In the genomic region with DNA sequence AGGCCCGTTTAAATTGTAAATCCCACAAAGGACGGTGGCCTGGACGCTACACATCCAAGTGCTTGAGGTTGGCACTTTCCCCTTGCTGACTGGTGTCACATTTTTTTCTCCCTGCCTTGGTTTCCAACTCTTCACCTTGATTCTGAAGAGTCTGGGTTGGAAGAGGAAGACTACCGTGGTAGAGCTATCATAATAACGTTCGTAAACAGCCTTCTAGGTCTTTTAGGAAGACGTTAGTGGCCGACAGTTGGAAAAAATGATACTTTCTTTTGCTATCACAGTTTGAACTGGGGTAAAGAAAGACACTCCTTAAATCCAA, we compare ENCODE assay signal across 9 mouse cellular contexts. TPM values are rescaled to one million over a fixed set of nuclear protein-coding genes. Genes with fewer than 3 reads are reported as not detected.
DNase-seq lines count a peak whose midpoint lies in the region; ATAC-seq and TF ChIP-seq lines count a peak whose summit lies in the region.
"Had no signal": no experiment of that assay in that cellular context is flagged by ENCODE, and none has a peak within 500 bp of the region (broad histone marks: within the 10 kb centered on the region; RNA-seq: fewer than 3 reads in every experiment).

No protein-coding gene starts in this region.

- peak overlapping the region; percentile 92 for H3K4me2 ChIP-seq in heart, postnatal 0 days (ENCODE audit: low read depth, low read length)
- H3K4me2 ChIP-seq in hindbrain, embryonic 13.5 days, result peak overlapping the region; percentile 88
- peak overlapping the region; percentile 88 for H3K4me2 ChIP-seq in midbrain, embryonic 13.5 days (replicated peaks)

- intact Hi-C loops in heart, postnatal 10 days (cut with DNase I), result loop anchor here (5.0 kb wide), 1 partner anchor 61 kb away; no protein-coding TSS in a partner anchor

- WGBS in heart, postnatal 0 days, result 44% methylated on average over 8 of the region's 8 CpGs
- 33% methylated on average over 8 of the region's 8 CpGs for WGBS in hindbrain, embryonic 13.5 days
- WGBS in midbrain, embryonic 13.5 days, result 29% methylated on average over 8 of the region's 8 CpGs

- H3K9me3 ChIP-seq in heart, postnatal 0 days (replicated peaks; ENCODE audit: control insufficient read depth, low read length), result no peaks in the 10 kb centered on the region
- H3K9me3 ChIP-seq in hindbrain, embryonic 13.5 days, result no peaks in the 10 kb centered on the region
- no peaks in the 10 kb centered on the region for H3K9me3 ChIP-seq in midbrain, embryonic 13.5 days
- H3K9me3 ChIP-seq: G1E had no signal

- H3K36me3 ChIP-seq in heart, postnatal 0 days (replicated peaks; ENCODE audit: control insufficient read depth, insufficient read depth, low read length), result no peaks in the 10 kb centered on the region
- H3K36me3 ChIP-seq in hindbrain, embryonic 13.5 days, result no peaks in the 10 kb centered on the region
- H3K36me3 ChIP-seq in midbrain, embryonic 13.5 days, result no peaks in the 10 kb centered on the region

- peak; percentile 20 for DNase-seq in heart, postnatal 0 days (ENCODE audit: low spot score)
- no peak for DNase-seq in heart, postnatal 10 days
- DNase-seq in retina, embryonic 14.5 days (ENCODE audit: low spot score), result no peak
- no peak for DNase-seq in testis, postnatal 10 days (ENCODE audit: low spot score)
- no peak for DNase-seq in kidney, postnatal 10 days

- no peak for TF ChIP-seq EP300 in heart, postnatal 0 days (IDR thresholded peaks at IDR 0.05; ENCODE audit: low read depth)

- peak overlapping the region; percentile 100 for H3K4me3 ChIP-seq in heart, postnatal 0 days (ENCODE audit: low read depth, low read length)
- H3K4me3 ChIP-seq in brown adipose tissue, adult 24 weeks (ENCODE audit: insufficient read depth, low read depth, low read length), result peak overlapping the region; percentile 89
- H3K4me3 ChIP-seq in hindbrain, embryonic 13.5 days, result peak overlapping the region; percentile 100
- peak overlapping the region; percentile 98 for H3K4me3 ChIP-seq in midbrain, embryonic 13.5 days (replicated peaks)

- peaks cover 21% of the 10 kb centered on the region for H3K4me1 ChIP-seq in heart, postnatal 0 days (ENCODE audit: control insufficient read depth, insufficient read depth)
- H3K4me1 ChIP-seq in brown adipose tissue, adult 24 weeks (ENCODE audit: control insufficient read depth, insufficient read depth, insufficient read length, low read length), result no peaks in the 10 kb centered on the region
- peaks cover 25% of the 10 kb centered on the region for H3K4me1 ChIP-seq in hindbrain, embryonic 13.5 days (replicated peaks)
- peaks cover 18% of the 10 kb centered on the region for H3K4me1 ChIP-seq in midbrain, embryonic 13.5 days (replicated peaks)

- peak overlapping the region; percentile 91 for H3K27ac ChIP-seq in heart, postnatal 0 days (ENCODE audit: low read depth)
- H3K27ac ChIP-seq in brown adipose tissue, adult 24 weeks (replicated peaks; ENCODE audit: low read depth, low read length), result no peak overlapping the region
- H3K27ac ChIP-seq in hindbrain, embryonic 13.5 days, result 0 out of 2 replicates have a peak overlapping the region, but pooled peaks have one; percentile 91
- H3K27ac ChIP-seq in midbrain, embryonic 13.5 days, result peak overlapping the region; percentile 93; the same call in 1 of the 2 replicates

- ATAC-seq in heart, postnatal 0 days (ENCODE audit: insufficient read depth, low read depth), result no peak
- no peak for ATAC-seq in hindbrain, embryonic 13.5 days (ENCODE audit: low FRiP score)
- no peak for ATAC-seq in midbrain, embryonic 13.5 days

- H3K9ac ChIP-seq in heart, postnatal 0 days (replicated peaks; ENCODE audit: low read depth, low read length), result peak overlapping the region; percentile 76
- H3K9ac ChIP-seq in hindbrain, embryonic 13.5 days, result peak overlapping the region; percentile 87
- peak overlapping the region; percentile 79 for H3K9ac ChIP-seq in midbrain, embryonic 13.5 days (replicated peaks)

- no peaks in the 10 kb centered on the region for H3K27me3 ChIP-seq in heart, postnatal 0 days (ENCODE audit: control insufficient read depth, insufficient read depth, low read length)
- H3K27me3 ChIP-seq in hindbrain, embryonic 13.5 days, result no peaks in the 10 kb centered on the region
- H3K27me3 ChIP-seq in midbrain, embryonic 13.5 days, result no peaks in the 10 kb centered on the region

- no peak for TF ChIP-seq CTCF in heart, postnatal 0 days (IDR thresholded peaks at IDR 0.05; ENCODE audit: low read depth)

RNA-seq across cellular contexts. Expression of a gene that starts 0.5 kb away (rescaled TPM):
- total RNA-seq in heart, postnatal 0 days (2014; rRNA removed; ENCODE audit: low replicate concordance), result 55.0 and 65.3 TPM in 2 replicates
- polyA plus RNA-seq in heart, postnatal 0 days (2015; fragmentation: Nextera tagmentation; extraction: Ambion mirVana), result 15.4 and 15.7 TPM in 2 replicates
- 10 to 100 TPM; 50.4 to 54.4 TPM for total RNA-seq in heart, postnatal 10 days (2021)
- polyA plus RNA-seq in brown adipose tissue, adult 24 weeks (2012; ENCODE audit: insufficient read depth, insufficient read length, missing spikeins), result 18.9 and 20.6 TPM in 2 replicates
- 34.6 and 36.3 TPM in 2 replicates for polyA plus RNA-seq in hindbrain, embryonic 13.5 days (2015; fragmentation: Nextera tagmentation; extraction: Ambion mirVana)
- polyA plus RNA-seq in midbrain, embryonic 13.5 days (2015; fragmentation: Nextera tagmentation; extraction: Ambion mirVana), result 37.5 and 43.0 TPM in 2 replicates

RNA-seq across cellular contexts. Expression of a gene that starts 40.6 kb away (rescaled TPM):
- 24.3 and 35.0 TPM in 2 replicates for total RNA-seq in heart, postnatal 0 days (2014; rRNA removed; ENCODE audit: low replicate concordance)
- polyA plus RNA-seq in heart, postnatal 0 days (2015; fragmentation: Nextera tagmentation; extraction: Ambion mirVana), result 16.0 and 18.4 TPM in 2 replicates
- total RNA-seq in heart, postnatal 10 days (2021), result 10 to 100 TPM in 1 of 2 experiments, 1 to 10 TPM in 1; 8.5 to 10.6 TPM
- polyA plus RNA-seq in brown adipose tissue, adult 24 weeks (2012; ENCODE audit: insufficient read depth, insufficient read length, missing spikeins), result 4.3 and 4.5 TPM in 2 replicates
- polyA plus RNA-seq in hindbrain, embryonic 13.5 days (2015; fragmentation: Nextera tagmentation; extraction: Ambion mirVana), result 7.0 and 7.8 TPM in 2 replicates
- polyA plus RNA-seq in midbrain, embryonic 13.5 days (2015; fragmentation: Nextera tagmentation; extraction: Ambion mirVana), result 4.2 and 10.3 TPM in 2 replicates
